Mouse (Mus musculus) heart, embryonic 13.5 days (tissue): ENCODE measurements around the gene B4galt4. TPM values are rescaled to one million over a fixed set of nuclear protein-coding genes. Genes with fewer than 3 reads are reported as not detected.

Source experiments
- ATAC-seq: fragments of 200-750 bp; cut with Nextera tagmentation; 2 replicates; pipeline ENCODE4 v1.8.0; 2017; ENCODE audit warnings: moderate TSS enrichment; ENCODE audit not compliant: insufficient number of reproducible peaks, low FRiP score, low TSS enrichment; ENCODE audit errors: extremely low read depth
- H3K27ac ChIP-seq: fragments of 300-500 bp; sonication (generic); replicated peaks from 2 replicates; pipeline ENCODE4 v1.5.1; 2015; ENCODE audit warnings: moderate library complexity, mild to moderate bottlenecking, inconsistent platforms
- H3K27me3 ChIP-seq: fragments of 300-500 bp; sonication (generic); replicated peaks from 2 replicates; pipeline ENCODE4 v1.6.1; 2015; ENCODE audit warnings: mild to moderate bottlenecking, inconsistent platforms
- H3K36me3 ChIP-seq: fragments of 300-500 bp; sonication (generic); 2 replicates; pipeline ENCODE4 v1.6.1; 2015; ENCODE audit warnings: mild to moderate bottlenecking, inconsistent platforms
- H3K4me1 ChIP-seq: fragments of 300-500 bp; sonication (generic); 2 replicates; pipeline ENCODE4 v1.6.1; 2015; ENCODE audit warnings: inconsistent platforms
- H3K4me2 ChIP-seq: fragments of 300-500 bp; sonication (generic); 2 replicates; pipeline ENCODE4 v1.6.1; 2015; ENCODE audit warnings: inconsistent platforms, mild to moderate bottlenecking, moderate library complexity
- H3K4me3 ChIP-seq: fragments of 300-500 bp; sonication (generic); 2 replicates; pipeline ENCODE4 v1.5.1; 2015; ENCODE audit warnings: moderate library complexity, mild to moderate bottlenecking, inconsistent platforms
- H3K9ac ChIP-seq: fragments of 300-500 bp; sonication (generic); 2 replicates; pipeline ENCODE4 v1.6.1; 2015; ENCODE audit warnings: inconsistent platforms, mild to moderate bottlenecking, moderate library complexity
- H3K9me3 ChIP-seq: fragments of 300-500 bp; sonication (generic); 2 replicates; pipeline ENCODE4 v1.6.1; 2016; ENCODE audit warnings: inconsistent platforms
- WGBS: fragments of 180-500 bp; shearing (Covaris S2); methylation state at CpG from one replicate; pipeline ENCODE4 v1.1.7; 2015; ENCODE audit warnings: mixed read lengths; 5-methylcytosine and 5-hydroxymethylcytosine counted together
- polyA plus RNA-seq: library from polyadenylated mRNA; unstranded; fragments of >200 nt; fragmentation: Nextera tagmentation; extraction: Ambion mirVana; gene quantifications from 2 replicates; pipeline ENCODE4 v1.2.1, GENCODE M21; 2015

B4galt4 gene
- polyA plus RNA-seq, 1 experiment from 2014 or later, result 27.3 TPM

DNA sequence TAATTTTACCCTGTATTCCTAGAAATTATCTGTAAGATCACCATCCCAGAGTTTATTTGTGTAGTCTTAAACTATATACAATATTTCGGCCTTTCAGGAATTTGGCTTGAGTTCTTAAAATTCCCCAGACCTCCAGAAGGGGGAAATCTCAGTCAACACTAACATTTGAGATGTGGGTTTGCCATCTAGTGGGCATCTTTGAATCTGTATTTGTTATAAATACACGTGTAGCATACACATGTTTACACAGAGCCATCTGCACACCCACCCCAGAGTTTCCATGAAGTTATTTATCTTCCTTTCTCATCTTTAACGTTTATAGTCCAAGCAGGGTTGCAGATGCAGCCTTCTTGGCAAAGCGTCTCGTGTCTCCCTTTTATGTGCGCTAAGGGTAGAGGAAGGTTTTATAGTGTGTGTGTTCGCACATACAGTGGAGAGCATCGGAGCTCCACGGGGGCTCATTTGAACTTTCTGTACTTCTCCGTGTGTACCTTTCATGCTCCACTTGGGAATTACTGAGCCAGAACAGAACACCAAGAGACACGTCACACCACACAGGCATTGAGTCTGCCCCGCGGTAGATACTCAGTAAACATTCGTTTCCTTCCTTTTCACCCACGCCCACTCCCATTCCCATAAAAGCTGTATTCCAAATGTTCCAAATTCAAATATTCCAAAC, 12.3 kb upstream of the B4galt4 start:
- ATAC-seq, result no peak
- H3K9me3 ChIP-seq, result no peaks in the 10 kb centered on the region
- peak overlapping the region; percentile 58 for H3K4me2 ChIP-seq
- H3K27me3 ChIP-seq, result no peaks in the 10 kb centered on the region
- no peaks in the 10 kb centered on the region for H3K36me3 ChIP-seq
- H3K4me1 ChIP-seq, result peaks cover 18% of the 10 kb centered on the region
- WGBS, result 48% methylated on average over 15 of the region's 15 CpGs
- no peak overlapping the region for H3K9ac ChIP-seq
- peak overlapping the region; percentile 24 for H3K4me3 ChIP-seq
- H3K27ac ChIP-seq, result peak overlapping the region; percentile 80

DNA sequence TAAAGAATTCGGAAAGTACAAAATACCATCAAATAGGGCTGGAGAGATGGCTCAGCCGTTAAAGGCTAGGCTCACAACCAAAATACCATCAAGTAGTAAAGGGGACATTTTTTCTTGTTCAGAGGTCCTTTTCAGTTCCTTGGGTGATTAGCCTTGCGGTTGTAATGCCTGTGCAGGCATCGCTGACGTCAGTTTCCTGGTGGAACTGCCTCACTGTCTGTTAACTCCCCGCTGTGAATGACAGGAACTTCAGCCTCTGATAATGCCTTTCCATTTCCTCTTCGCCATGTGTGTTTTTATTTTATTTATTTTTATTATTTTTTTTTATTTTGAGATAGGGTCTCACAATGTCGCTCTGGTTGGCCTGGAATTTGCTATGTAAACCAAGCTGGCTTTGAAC, 11.1 kb upstream of the B4galt4 start:
- H3K27ac ChIP-seq, result peak overlapping the region; percentile 80
- WGBS, result 44% methylated on average over 8 of the region's 8 CpGs

DNA sequence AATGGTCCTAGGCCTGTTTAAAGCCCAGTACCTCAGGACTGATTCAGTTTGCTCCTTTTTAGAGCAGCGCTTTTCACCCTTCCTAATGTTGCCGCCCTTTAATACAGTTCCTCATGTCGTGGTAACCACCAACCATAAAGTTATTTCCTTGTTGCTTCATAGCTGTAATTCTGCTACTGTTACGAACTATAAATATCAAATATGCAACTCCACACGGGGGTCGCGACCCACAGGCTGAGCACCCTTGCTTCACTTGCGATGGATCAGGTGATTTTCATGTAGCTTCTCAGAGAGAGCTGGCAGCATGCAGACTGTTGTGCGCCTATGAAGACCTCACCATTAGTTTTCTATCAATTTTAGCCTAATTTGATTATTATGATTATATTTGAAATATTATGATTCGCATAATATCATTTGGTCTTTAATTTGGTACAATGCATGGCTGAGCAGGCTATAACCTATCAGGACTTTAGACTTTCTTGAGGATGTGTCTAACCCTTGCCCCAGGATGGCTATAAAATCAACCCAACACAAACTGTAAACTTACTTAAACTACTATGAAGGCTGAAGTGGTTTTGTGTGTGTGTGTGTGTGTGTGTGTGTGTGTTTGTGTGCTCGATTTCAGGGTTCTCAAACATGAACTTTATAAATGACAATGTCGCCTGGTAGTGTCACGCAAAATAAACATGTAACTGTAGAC, 710 bp upstream of the B4galt4 start:
- peaks cover 8% of the 10 kb centered on the region for H3K36me3 ChIP-seq
- H3K27ac ChIP-seq, result no peak overlapping the region
- H3K27me3 ChIP-seq, result no peaks in the 10 kb centered on the region
- no peak for ATAC-seq
- peak overlapping the region; percentile 90 for H3K9ac ChIP-seq
- peak overlapping the region; percentile 76 for H3K4me3 ChIP-seq
- H3K9me3 ChIP-seq, result no peaks in the 10 kb centered on the region; the same call in 1 of the 2 replicates
- H3K4me2 ChIP-seq, result peak overlapping the region; percentile 97
- WGBS, result 79% methylated on average over 13 of the region's 13 CpGs
- peaks cover 18% of the 10 kb centered on the region for H3K4me1 ChIP-seq

More for the DNA sequence above, 11.1 kb upstream of the B4galt4 start:
- H3K9me3 ChIP-seq, result no peaks in the 10 kb centered on the region
- ATAC-seq, result no peak
- H3K36me3 ChIP-seq, result no peaks in the 10 kb centered on the region
- no peak overlapping the region for H3K4me3 ChIP-seq
- H3K9ac ChIP-seq, result no peak overlapping the region
- H3K4me1 ChIP-seq, result peaks cover 18% of the 10 kb centered on the region
- H3K4me2 ChIP-seq, result peak overlapping the region; percentile 58
- no peaks in the 10 kb centered on the region for H3K27me3 ChIP-seq

DNA sequence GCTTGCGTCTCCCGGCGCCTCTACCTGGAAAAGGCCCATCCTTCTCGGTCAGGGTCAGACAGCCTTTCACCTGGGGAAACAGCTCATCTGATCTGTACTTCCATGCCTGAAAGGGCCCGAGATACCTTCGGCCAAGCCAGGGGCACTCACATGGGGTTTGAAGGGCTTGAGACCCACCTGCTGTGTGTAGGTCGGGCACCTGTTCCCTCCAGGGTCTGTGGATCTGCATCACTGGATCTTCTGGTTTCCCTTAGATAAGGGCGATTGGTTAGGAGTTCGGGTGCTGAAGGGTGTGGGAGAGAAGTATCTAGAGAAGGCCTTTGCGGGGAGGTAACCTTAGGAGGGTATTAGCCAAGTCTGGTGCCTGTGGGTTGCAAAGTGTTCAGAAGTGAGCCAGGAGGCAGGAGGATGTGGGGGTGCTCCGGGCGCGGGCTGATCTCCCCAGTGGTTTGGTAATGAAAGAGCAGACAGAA, 631 bp downstream of the B4galt4 start:
- under 1% methylated on average over 13 of the region's 13 CpGs for WGBS
- H3K4me3 ChIP-seq, result peak overlapping the region; percentile 76
- no peaks in the 10 kb centered on the region; the same call in 1 of the 2 replicates for H3K9me3 ChIP-seq
- peak overlapping the region; percentile 80 for H3K27ac ChIP-seq
- no peaks in the 10 kb centered on the region for H3K27me3 ChIP-seq
- H3K9ac ChIP-seq, result peak overlapping the region; percentile 90
- peak overlapping the region; percentile 97 for H3K4me2 ChIP-seq
- peaks cover 18% of the 10 kb centered on the region for H3K4me1 ChIP-seq
- ATAC-seq, result peak; percentile 21; the same call in 1 of the 2 replicates
- peaks cover 8% of the 10 kb centered on the region for H3K36me3 ChIP-seq

DNA sequence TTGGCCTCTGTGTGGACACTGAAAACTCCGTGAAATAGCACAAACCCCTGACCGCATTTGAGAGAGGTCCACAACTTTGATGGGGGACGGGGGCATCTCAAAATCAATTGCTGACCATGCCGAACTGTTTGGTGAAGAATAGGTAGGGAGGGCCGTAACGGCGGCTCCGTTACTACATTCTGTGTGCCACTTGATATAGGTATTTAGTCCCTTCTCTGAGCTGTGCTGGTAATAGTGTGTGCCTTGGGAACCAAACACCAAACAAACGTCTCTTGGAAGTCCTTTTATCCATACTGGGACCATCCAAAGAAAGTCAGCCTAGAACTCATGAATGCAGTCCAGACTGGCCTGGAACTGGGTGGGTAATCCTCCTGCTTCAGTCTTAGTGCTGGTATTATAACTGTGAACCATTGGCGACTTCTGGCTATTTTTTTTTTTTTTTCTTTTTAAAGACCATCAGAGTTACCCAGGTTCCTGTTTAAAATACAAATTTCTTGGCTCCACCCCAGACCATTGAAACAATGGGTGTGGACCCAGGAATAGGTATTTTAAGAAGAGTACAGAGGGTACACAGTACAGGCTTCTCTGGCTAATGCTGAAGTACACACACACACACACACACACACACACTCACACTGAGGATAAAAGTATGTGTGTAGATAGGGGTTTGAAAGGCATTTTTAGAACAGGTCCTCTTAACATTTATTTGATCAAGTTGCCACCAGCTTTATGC, 2.0 kb downstream of the B4galt4 start:
- Histone ChIP-seq H3K4me3 (no peak overlapping the region), H3K27ac (no peak overlapping the region), H3K4me1 (peaks cover 18% of the 10 kb centered on the region), H3K9ac (no peak overlapping the region), H3K4me2 (0 out of 2 replicates have a peak overlapping the region, but pooled peaks have one; percentile 97), H3K36me3 (peaks cover 8% of the 10 kb centered on the region), H3K9me3 (no peaks in the 10 kb centered on the region), H3K27me3 (no peaks in the 10 kb centered on the region)
- no peak for ATAC-seq
- WGBS, result 87% methylated on average over 10 of the region's 10 CpGs

DNA sequence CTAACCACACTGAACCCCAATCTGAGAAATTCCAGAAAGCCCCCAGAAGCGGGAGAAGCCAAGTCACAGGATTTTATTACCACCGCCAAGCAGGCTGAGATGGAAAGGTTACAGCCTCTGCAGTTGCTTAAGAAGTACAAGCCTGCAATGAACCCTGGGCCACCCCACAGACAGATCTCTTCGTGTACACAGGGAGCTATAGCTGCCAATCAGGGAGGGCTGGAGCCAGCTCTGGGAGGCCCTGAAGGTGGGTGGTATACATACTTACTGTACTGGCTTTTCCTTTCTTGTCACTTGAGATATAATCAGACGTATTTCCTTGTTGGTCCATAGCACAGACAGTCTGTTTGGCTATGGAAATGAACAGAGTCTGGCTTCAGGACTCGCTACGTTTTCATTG, 8.7 kb downstream of the B4galt4 start:
- Histone ChIP-seq H3K27me3 (no peaks in the 10 kb centered on the region), H3K36me3 (peaks cover 19% of the 10 kb centered on the region), H3K4me2 (no peak overlapping the region), H3K4me3 (no peak overlapping the region), H3K9me3 (no peaks in the 10 kb centered on the region), H3K27ac (no peak overlapping the region), H3K9ac (no peak overlapping the region), H3K4me1 (peaks cover 47% of the 10 kb centered on the region)
- 65% methylated on average over 6 of the region's 6 CpGs for WGBS
- no peak for ATAC-seq

DNA sequence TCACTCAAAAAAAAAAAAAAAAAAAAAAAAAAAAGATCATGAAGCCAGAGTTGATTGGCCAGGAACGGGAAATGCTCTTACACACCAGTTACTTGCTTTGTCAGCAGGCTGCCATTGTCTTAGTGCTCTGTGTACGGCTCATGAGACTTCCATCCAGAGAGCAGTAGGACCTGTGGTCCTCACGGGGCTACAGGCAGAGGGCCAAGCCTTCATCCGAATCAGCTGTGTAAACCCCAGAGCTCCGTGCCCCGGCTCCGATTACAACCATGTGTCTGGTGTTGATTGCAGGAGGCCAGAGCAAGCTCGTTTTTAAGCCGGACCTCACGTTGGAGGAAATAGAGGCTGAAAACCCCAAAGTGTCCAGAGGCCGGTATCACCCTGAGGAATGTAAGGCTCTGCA, 11.6 kb downstream of the B4galt4 start:
- Histone ChIP-seq H3K27ac (peak overlapping the region; percentile 54), H3K27me3 (no peaks in the 10 kb centered on the region), H3K9ac (no peak overlapping the region), H3K4me3 (0 out of 2 replicates have a peak overlapping the region, but pooled peaks have one; percentile 8), H3K4me1 (peaks cover 71% of the 10 kb centered on the region), H3K36me3 (peaks cover 30% of the 10 kb centered on the region), H3K4me2 (peak overlapping the region; percentile 43), H3K9me3 (no peaks in the 10 kb centered on the region)
- 34% methylated on average over 11 of the region's 11 CpGs for WGBS
- no peak for ATAC-seq

DNA sequence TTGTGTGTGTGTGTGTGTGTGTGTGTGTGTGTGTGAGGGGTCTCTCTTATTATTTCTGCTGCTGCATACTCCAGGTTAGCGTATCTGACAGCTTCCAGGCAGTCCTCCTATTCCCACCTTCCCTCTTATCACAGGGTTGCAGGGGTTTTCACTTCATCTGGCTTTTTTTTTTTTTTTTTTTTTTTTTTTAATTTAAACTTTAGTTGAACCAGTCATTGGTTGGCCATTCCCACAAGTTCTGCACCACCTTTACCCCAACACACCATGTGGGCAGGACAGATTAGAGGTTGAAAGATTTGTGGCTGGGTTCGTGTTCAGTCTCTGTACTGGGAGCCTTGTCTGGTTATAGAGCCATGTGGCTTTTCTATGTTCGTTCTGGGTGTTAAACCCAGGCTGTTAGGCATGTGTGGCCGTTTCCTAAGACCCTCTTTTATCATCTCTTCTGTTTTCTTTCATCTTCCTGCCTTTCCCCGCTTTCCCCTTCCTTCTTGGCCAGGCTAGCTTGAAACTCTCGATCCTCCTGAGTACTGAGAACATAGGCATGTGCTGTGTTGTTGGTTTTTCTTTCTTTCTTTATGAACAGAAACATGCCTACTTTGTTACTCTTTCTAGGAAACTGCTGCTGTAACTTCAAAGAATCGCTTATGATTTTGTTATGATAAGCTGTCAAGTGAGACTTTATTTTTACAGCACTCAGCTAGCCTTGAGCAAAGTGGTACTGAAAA, 13.6 kb downstream of the B4galt4 start:
- peaks cover 48% of the 10 kb centered on the region for H3K36me3 ChIP-seq
- no peak for ATAC-seq
- no peaks in the 10 kb centered on the region for H3K9me3 ChIP-seq
- H3K4me1 ChIP-seq, result peaks cover 68% of the 10 kb centered on the region
- 40% methylated on average over 7 of the region's 7 CpGs for WGBS
- peak overlapping the region; percentile 37 for H3K4me2 ChIP-seq
- H3K4me3 ChIP-seq, result peak overlapping the region; percentile 1; the same call in 1 of the 2 replicates
- H3K27ac ChIP-seq, result peak overlapping the region; percentile 76
- H3K9ac ChIP-seq, result 0 out of 2 replicates have a peak overlapping the region, but pooled peaks have one; percentile 14
- no peaks in the 10 kb centered on the region for H3K27me3 ChIP-seq

DNA sequence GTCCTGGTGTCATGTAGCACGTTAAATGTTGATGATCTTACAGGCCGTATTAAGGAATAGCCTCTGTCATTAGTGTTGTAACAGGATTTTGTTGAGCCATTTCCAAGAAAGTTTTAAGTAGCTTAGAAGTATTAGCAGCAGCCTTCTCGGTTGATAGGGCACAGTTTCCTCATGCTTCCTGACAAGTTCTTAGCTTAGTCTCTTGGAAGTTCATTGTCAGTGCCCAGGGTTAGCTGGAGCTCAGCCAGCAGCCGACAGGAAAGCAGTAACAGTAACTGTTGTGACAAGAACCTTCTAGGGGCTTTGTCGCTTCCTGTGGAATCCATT, 14.1 kb downstream of the B4galt4 start:
- Histone ChIP-seq H3K36me3 (peaks cover 54% of the 10 kb centered on the region), H3K4me3 (peak overlapping the region; percentile 1; the same call in 1 of the 2 replicates), H3K27me3 (no peaks in the 10 kb centered on the region), H3K27ac (peak overlapping the region; percentile 76), H3K9ac (0 out of 2 replicates have a peak overlapping the region, but pooled peaks have one; percentile 14), H3K9me3 (no peaks in the 10 kb centered on the region), H3K4me1 (peaks cover 63% of the 10 kb centered on the region), H3K4me2 (peak overlapping the region; percentile 37)
- no peak for ATAC-seq
- WGBS, result 38% methylated on average over 5 of the region's 5 CpGs

DNA sequence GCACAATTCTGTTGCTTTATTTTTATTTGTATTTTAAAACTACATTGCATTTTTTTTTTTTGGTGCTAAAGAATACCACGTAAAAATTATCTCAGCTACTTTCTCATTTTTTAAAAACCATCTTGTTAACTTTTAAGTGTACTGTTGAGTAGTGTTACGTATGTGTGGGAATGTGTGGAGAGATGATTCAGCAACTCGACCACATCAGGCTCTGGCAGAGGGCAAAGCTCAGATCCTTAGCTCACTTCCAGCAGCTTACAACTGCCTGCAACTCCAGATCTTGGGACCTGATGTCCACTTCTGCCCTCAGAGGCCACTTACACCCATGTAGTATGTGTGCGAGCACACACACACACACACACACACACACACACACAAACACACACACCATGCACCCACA, 14.5 kb downstream of the B4galt4 start:
- Histone ChIP-seq H3K9ac (0 out of 2 replicates have a peak overlapping the region, but pooled peaks have one; percentile 24), H3K9me3 (no peaks in the 10 kb centered on the region), H3K27ac (peak overlapping the region; percentile 76), H3K4me1 (peaks cover 66% of the 10 kb centered on the region), H3K4me2 (no peak overlapping the region), H3K4me3 (no peak overlapping the region), H3K27me3 (no peaks in the 10 kb centered on the region), H3K36me3 (peaks cover 55% of the 10 kb centered on the region)
- WGBS, result 50% methylated on average over 4 of the region's 4 CpGs
- no peak for ATAC-seq
